Mouse (Mus musculus): ENCODE results near the gene Pdk3. TPM values are rescaled to one million over a fixed set of nuclear protein-coding genes. Genes with fewer than 3 reads are reported as not detected.

Pdk3 gene
- polyA plus RNA-seq, 2 experiments: 31.0 to 56.7 TPM

DNA sequence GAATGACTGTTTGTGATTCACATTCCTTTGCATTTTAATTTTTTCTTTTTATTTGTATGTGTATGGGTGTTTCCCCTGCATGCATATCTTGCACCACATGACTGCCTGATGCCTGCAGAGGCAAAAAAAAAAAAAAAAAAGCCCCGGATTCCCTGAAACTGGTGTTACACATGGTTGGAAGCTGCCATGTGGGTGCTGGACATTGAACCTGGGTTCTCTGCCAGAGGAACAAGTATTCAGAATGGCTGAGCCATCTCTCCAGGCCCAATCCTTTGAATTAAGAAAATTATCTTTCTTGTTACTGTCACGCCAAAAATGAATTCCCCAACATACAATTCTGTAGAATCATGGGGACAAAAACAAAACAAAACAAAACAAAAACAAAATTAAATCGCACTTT is 25.8 kb upstream of the Pdk3 start:
- WGBS: 77% methylated on average over 3 of the region's 3 CpGs
- no peak overlapping the region for H3K27ac ChIP-seq (replicated peaks; ENCODE audit: low read depth, low read length)
- TF ChIP-seq POLR2A (IDR thresholded peaks at IDR 0.05; ENCODE audit: borderline replicate concordance, extremely low read depth, insufficient read depth, insufficient read length): no peak
- no peaks in the 10 kb centered on the region for H3K9me3 ChIP-seq (ENCODE audit: control insufficient read depth, low read length)
- no peak overlapping the region for H3K9ac ChIP-seq (ENCODE audit: low read depth, low read length, severe bottlenecking)
- ATAC-seq (ENCODE audit: low FRiP score, low read depth) (no peak), DNase-seq (ENCODE audit: low spot score) (no peak)
- H3K36me3 ChIP-seq (ENCODE audit: control insufficient read depth, insufficient read depth, low read length): no peaks in the 10 kb centered on the region
- no peak overlapping the region for H3K4me3 ChIP-seq (replicated peaks; ENCODE audit: low read length)
- H3K4me2 ChIP-seq (replicated peaks; ENCODE audit: low read depth, low read length, severe bottlenecking): no peak overlapping the region
- no peaks in the 10 kb centered on the region for H3K27me3 ChIP-seq (ENCODE audit: control insufficient read depth, insufficient read depth, low read length)
- H3K4me1 ChIP-seq (ENCODE audit: control insufficient read depth, insufficient read depth, low read length): no peaks in the 10 kb centered on the region

DNA sequence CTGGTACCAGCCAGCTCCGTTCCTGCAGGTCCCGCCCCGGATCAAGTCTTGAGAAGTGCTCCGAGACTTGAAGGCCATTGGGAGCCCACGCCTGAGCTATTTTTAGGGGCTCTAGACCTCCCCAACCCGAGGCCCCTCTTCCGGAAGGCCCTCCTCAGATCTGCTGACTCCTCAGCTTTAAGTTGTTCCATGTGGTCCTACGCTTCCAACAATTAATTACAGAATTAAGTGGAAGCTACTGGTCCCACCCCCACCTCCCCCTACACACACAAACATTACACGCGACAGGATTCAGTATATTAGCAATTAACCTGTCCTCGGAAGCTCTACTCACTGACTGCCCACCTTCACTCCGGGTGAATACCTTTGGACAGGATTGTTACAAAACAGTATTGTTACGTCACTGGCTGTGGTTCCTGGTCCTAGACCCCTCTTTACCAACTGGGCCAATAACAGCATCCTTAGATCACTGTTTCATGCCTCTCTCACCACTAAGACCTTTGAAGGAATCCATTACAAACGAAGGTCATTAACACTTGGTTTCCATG is 410 bp upstream of the Pdk3 start:
- H3K27ac ChIP-seq (replicated peaks; ENCODE audit: low read depth, low read length): peak overlapping the region; percentile 90
- WGBS: 41% methylated on average over 9 of the region's 14 CpGs
- no peak for ATAC-seq (ENCODE audit: low FRiP score, low read depth)
- peak overlapping the region; percentile 42 for H3K4me2 ChIP-seq (replicated peaks; ENCODE audit: low read depth, low read length, severe bottlenecking)
- peak overlapping the region; percentile 65 for H3K9ac ChIP-seq (ENCODE audit: low read depth, low read length, severe bottlenecking)
- H3K4me3 ChIP-seq (replicated peaks; ENCODE audit: low read length): peak overlapping the region; percentile 55
- no peaks in the 10 kb centered on the region for H3K36me3 ChIP-seq (ENCODE audit: control insufficient read depth, insufficient read depth, low read length)
- no peaks in the 10 kb centered on the region; the same call in 1 of the 2 replicates for H3K4me1 ChIP-seq (ENCODE audit: control insufficient read depth, insufficient read depth, low read length)
- DNase-seq (ENCODE audit: low spot score): no peak
- H3K9me3 ChIP-seq (ENCODE audit: control insufficient read depth, low read length): no peaks in the 10 kb centered on the region
- no peak for TF ChIP-seq POLR2A (IDR thresholded peaks at IDR 0.05; ENCODE audit: borderline replicate concordance, extremely low read depth, insufficient read depth, insufficient read length)
- H3K27me3 ChIP-seq (ENCODE audit: control insufficient read depth, insufficient read depth, low read length): no peaks in the 10 kb centered on the region

DNA sequence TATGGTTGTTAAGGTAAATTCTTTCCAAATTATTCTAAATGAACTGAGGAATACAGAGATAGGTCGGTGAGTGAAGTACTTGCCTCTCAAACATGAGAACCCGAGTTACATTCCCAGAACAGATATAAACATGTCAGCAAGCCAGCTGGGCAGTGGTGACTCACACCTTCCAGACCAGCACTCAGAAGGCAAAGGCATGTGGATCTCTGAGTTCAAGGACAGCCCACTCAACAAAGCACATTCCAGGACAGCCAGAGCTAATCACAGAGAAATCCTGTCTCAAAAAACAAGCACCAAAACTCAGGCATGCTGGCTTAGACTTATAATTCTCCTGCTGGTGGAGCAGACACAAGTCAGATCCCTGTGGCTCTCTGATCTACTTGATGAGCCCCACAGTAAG is 6.2 kb downstream of the Pdk3 start:
- H3K36me3 ChIP-seq (ENCODE audit: control insufficient read depth, insufficient read depth, low read length): no peaks in the 10 kb centered on the region
- no peak overlapping the region for H3K27ac ChIP-seq (replicated peaks; ENCODE audit: low read depth, low read length)
- no peak for ATAC-seq (ENCODE audit: low FRiP score, low read depth)
- DNase-seq (ENCODE audit: low spot score): no peak
- WGBS: 45% methylated on average over 2 of the region's 2 CpGs
- no peak overlapping the region for H3K4me3 ChIP-seq (replicated peaks; ENCODE audit: low read length)
- no peaks in the 10 kb centered on the region for H3K9me3 ChIP-seq (ENCODE audit: control insufficient read depth, low read length)
- H3K4me2 ChIP-seq (replicated peaks; ENCODE audit: low read depth, low read length, severe bottlenecking): no peak overlapping the region
- no peak for TF ChIP-seq POLR2A (IDR thresholded peaks at IDR 0.05; ENCODE audit: borderline replicate concordance, extremely low read depth, insufficient read depth, insufficient read length)
- no peak overlapping the region for H3K9ac ChIP-seq (ENCODE audit: low read depth, low read length, severe bottlenecking)
- no peaks in the 10 kb centered on the region; the same call in 1 of the 2 replicates for H3K4me1 ChIP-seq (ENCODE audit: control insufficient read depth, insufficient read depth, low read length)
- no peaks in the 10 kb centered on the region for H3K27me3 ChIP-seq (ENCODE audit: control insufficient read depth, insufficient read depth, low read length)

DNA sequence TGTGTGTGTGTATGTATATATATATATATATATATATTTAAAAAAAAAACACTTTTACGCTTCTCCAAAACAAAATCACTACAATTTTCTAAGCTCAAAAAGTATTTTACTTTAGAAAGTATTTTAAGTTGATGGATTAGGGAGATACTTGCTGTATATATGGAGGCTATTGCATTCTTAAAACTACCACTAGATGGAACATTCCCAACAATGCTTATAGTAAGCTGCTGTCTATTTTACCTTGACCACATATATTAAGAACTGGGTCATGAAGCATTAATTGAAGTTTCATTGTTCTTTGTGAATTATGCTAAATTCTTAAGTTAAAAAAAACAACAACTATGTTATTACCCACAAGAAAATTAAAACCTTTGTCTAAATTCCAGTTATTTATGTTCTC is 24.0 kb downstream of the Pdk3 start:
- Histone ChIP-seq H3K4me2 (replicated peaks; ENCODE audit: low read depth, low read length, severe bottlenecking) (no peak overlapping the region), H3K4me3 (replicated peaks; ENCODE audit: low read length) (no peak overlapping the region), H3K27me3 (ENCODE audit: control insufficient read depth, insufficient read depth, low read length) (no peaks in the 10 kb centered on the region), H3K9ac (ENCODE audit: low read depth, low read length, severe bottlenecking) (no peak overlapping the region), H3K9me3 (ENCODE audit: control insufficient read depth, low read length) (no peaks in the 10 kb centered on the region), H3K4me1 (ENCODE audit: control insufficient read depth, insufficient read depth, low read length) (no peaks in the 10 kb centered on the region), H3K36me3 (ENCODE audit: control insufficient read depth, insufficient read depth, low read length) (peaks cover 4% of the 10 kb centered on the region), H3K27ac (replicated peaks; ENCODE audit: low read depth, low read length) (no peak overlapping the region)
- TF ChIP-seq POLR2A (IDR thresholded peaks at IDR 0.05; ENCODE audit: borderline replicate concordance, extremely low read depth, insufficient read depth, insufficient read length): no peak
- WGBS: 89% methylated on average over 1 of the region's 1 CpGs
- peak; percentile 34 for DNase-seq (ENCODE audit: low spot score)
- no peak for ATAC-seq (ENCODE audit: low FRiP score, low read depth)

DNA sequence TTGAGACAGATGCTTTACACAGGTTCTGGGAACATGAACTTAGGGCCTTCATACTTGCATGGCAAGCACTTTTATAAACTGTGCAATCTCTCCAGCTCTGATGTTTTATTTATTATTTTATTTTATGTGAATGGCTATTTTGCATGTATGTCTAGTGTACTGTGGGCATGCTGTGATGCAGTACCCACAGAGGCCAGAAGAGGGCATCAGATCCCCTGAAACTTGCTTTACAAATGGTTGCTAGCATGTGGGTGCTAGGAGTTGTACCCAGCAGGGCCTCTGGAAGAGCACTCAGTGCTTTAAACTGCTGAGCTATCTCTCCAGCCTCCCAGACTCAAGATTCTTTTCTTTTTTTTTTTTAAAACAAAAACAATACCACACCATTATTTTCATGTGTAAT is 38.8 kb downstream of the Pdk3 start:
- DNase-seq (ENCODE audit: low spot score) (no peak), ATAC-seq (ENCODE audit: low FRiP score, low read depth) (no peak)
- no peaks in the 10 kb centered on the region for H3K4me1 ChIP-seq (ENCODE audit: control insufficient read depth, insufficient read depth, low read length)
- no peak overlapping the region for H3K9ac ChIP-seq (ENCODE audit: low read depth, low read length, severe bottlenecking)
- no peaks in the 10 kb centered on the region for H3K27me3 ChIP-seq (ENCODE audit: control insufficient read depth, insufficient read depth, low read length)
- TF ChIP-seq POLR2A (IDR thresholded peaks at IDR 0.05; ENCODE audit: borderline replicate concordance, extremely low read depth, insufficient read depth, insufficient read length): no peak
- H3K36me3 ChIP-seq (ENCODE audit: control insufficient read depth, insufficient read depth, low read length): no peaks in the 10 kb centered on the region
- no peak overlapping the region for H3K4me2 ChIP-seq (replicated peaks; ENCODE audit: low read depth, low read length, severe bottlenecking)
- no peak overlapping the region for H3K27ac ChIP-seq (replicated peaks; ENCODE audit: low read depth, low read length)
- no peak overlapping the region for H3K4me3 ChIP-seq (replicated peaks; ENCODE audit: low read length)
- no peaks in the 10 kb centered on the region for H3K9me3 ChIP-seq (ENCODE audit: control insufficient read depth, low read length)

DNA sequence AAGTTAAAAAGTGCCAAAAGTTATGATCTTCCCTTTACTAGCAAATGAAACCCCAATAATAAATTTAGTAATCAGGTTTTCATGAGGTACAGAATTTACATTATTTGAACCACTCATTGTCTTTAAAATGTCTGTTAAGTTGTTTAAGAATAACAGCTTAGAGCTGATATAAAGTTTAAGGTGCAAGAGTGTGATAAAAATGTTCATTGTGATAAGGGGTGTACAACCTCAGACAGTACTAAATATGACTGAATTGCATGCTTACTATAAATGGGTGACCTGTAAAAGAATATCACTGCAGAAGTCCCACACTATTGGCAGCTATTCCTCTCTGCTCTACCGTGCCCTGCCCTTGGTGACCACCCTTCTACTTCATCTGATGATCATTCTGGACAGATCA is 42.4 kb downstream of the Pdk3 start:
- 82% methylated on average over 1 of the region's 1 CpGs for WGBS
- Histone ChIP-seq H3K4me3 (replicated peaks; ENCODE audit: low read length) (no peak overlapping the region), H3K36me3 (ENCODE audit: control insufficient read depth, insufficient read depth, low read length) (0 out of 2 replicates have a peak, but pooled peaks cover 4% of the 10 kb centered on the region), H3K4me1 (ENCODE audit: control insufficient read depth, insufficient read depth, low read length) (no peaks in the 10 kb centered on the region), H3K9ac (ENCODE audit: low read depth, low read length, severe bottlenecking) (no peak overlapping the region), H3K27ac (replicated peaks; ENCODE audit: low read depth, low read length) (no peak overlapping the region), H3K27me3 (ENCODE audit: control insufficient read depth, insufficient read depth, low read length) (no peaks in the 10 kb centered on the region), H3K4me2 (replicated peaks; ENCODE audit: low read depth, low read length, severe bottlenecking) (no peak overlapping the region), H3K9me3 (ENCODE audit: control insufficient read depth, low read length) (no peaks in the 10 kb centered on the region)
- DNase-seq (ENCODE audit: low spot score): no peak
- ATAC-seq (ENCODE audit: low FRiP score, low read depth): no peak
- no peak for TF ChIP-seq POLR2A (IDR thresholded peaks at IDR 0.05; ENCODE audit: borderline replicate concordance, extremely low read depth, insufficient read depth, insufficient read length)

All from limb, embryonic 14.5 days (tissue).